Mouse (Mus musculus): ENCODE data around the gene Cx3cr1. TPM values are rescaled to one million over a fixed set of nuclear protein-coding genes. Genes with fewer than 3 reads are reported as not detected.

Gene Cx3cr1
- polyA plus RNA-seq, 1 experiment from 2014 or later = 4.5 TPM

- Histone ChIP-seq H3K27ac (no peak overlapping the region), H3K4me1 (replicated peaks; ENCODE audit: insufficient read depth, low read length) (peaks cover 24% of the 10 kb centered on the region), H3K4me2 (ENCODE audit: low read length) (no peak overlapping the region), H3K27me3 (ENCODE audit: insufficient read depth, low read length) (no peaks in the 10 kb centered on the region), H3K9me3 (replicated peaks; ENCODE audit: low read length) (no peaks in the 10 kb centered on the region), H3K9ac (ENCODE audit: low read depth, low read length) (no peak overlapping the region), H3K4me3 (replicated peaks; ENCODE audit: low read depth, low read length) (no peak overlapping the region), H3K36me3 (ENCODE audit: insufficient read depth, low read length) (peaks cover 34% of the 10 kb centered on the region)
- DNase-seq (ENCODE audit: low spot score) (no peak), ATAC-seq (replicated peaks; ENCODE audit: low FRiP score, low read depth) (no peak)
- 92% methylated on average over 23 of the region's 23 CpGs for WGBS
- no peak for TF ChIP-seq CTCF (IDR thresholded peaks at IDR 0.05; ENCODE audit: low read depth)
Measured at GRCm38 (mm10) chr9:119973281-119973680, 96.4 kb downstream of the Cx3cr1 start.

- TF ChIP-seq CTCF (IDR thresholded peaks at IDR 0.05; ENCODE audit: low read depth) = no peak
- Histone ChIP-seq H3K36me3 (ENCODE audit: insufficient read depth, low read length) (peaks cover 34% of the 10 kb centered on the region), H3K9ac (ENCODE audit: low read depth, low read length) (no peak overlapping the region), H3K4me1 (replicated peaks; ENCODE audit: insufficient read depth, low read length) (peaks cover 17% of the 10 kb centered on the region), H3K4me3 (replicated peaks; ENCODE audit: low read depth, low read length) (no peak overlapping the region), H3K9me3 (replicated peaks; ENCODE audit: low read length) (no peaks in the 10 kb centered on the region), H3K27me3 (ENCODE audit: insufficient read depth, low read length) (no peaks in the 10 kb centered on the region), H3K27ac (no peak overlapping the region), H3K4me2 (ENCODE audit: low read length) (no peak overlapping the region)
- 81% methylated on average over 12 of the region's 12 CpGs for WGBS
- ATAC-seq (replicated peaks; ENCODE audit: low FRiP score, low read depth) (no peak), DNase-seq (ENCODE audit: low spot score) (no peak)
Measured at GRCm38 (mm10) chr9:119972582-119972981, 97.1 kb downstream of the Cx3cr1 start.

- Histone ChIP-seq H3K27me3 (ENCODE audit: insufficient read depth, low read length) (no peaks in the 10 kb centered on the region), H3K9me3 (replicated peaks; ENCODE audit: low read length) (no peaks in the 10 kb centered on the region), H3K9ac (ENCODE audit: low read depth, low read length) (no peak overlapping the region), H3K27ac (no peak overlapping the region), H3K4me1 (replicated peaks; ENCODE audit: insufficient read depth, low read length) (peaks cover 13% of the 10 kb centered on the region), H3K4me2 (ENCODE audit: low read length) (no peak overlapping the region), H3K4me3 (replicated peaks; ENCODE audit: low read depth, low read length) (no peak overlapping the region), H3K36me3 (ENCODE audit: insufficient read depth, low read length) (peaks cover 34% of the 10 kb centered on the region)
- no peak for DNase-seq (ENCODE audit: low spot score)
- 93% methylated on average over 10 of the region's 10 CpGs for WGBS
- no peak for TF ChIP-seq CTCF (IDR thresholded peaks at IDR 0.05; ENCODE audit: low read depth)
- ATAC-seq (replicated peaks; ENCODE audit: low FRiP score, low read depth) = no peak
Measured at GRCm38 (mm10) chr9:119972166-119972565, 97.5 kb downstream of the Cx3cr1 start.

DNA sequence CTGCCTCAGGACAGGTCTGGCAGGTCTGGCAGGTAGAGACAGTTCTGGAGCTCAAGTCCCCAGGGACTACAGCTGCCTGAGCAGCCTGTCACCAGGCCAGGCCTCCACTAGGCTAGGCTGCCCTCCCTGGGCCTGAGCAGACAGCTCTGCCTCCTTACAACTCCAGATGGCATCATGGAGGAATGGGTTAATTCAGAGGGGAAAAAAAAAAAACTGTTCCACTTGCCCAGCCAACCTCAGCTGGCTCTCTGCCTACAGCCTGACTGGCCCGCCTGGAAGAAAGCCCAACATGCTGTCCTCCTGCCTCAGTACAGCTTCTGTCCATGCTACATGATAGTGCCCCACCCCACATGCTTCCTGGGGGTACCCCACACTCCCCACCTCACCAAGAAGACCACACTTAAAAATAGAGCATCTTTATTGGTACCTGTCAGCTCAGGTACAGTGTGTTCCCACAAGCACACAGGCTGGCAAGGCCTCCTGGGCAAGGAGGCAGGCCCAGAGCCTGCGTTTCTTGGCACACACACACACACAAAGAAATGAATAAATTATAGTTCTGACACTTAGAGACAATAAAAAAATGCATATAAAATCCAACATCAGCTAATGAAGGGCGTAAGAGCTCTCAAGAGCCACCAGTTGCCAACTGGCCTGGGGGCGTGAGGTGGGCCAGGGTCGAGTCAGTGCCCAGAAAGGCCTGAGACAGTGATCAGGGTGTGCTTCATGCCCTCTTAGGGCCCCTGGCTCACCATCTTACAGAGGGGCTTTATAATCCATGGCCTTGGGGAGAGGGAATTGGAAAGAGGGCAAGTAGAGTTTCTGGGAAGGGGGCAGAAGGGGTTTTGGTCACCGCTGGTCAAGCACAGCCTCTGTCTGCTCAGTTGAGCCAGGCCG lies 98.7 kb downstream of the Cx3cr1 start:
- ATAC-seq (replicated peaks; ENCODE audit: low FRiP score, low read depth) = peak; percentile 7; the same call in 1 of the 2 replicates
- H3K4me1 ChIP-seq (replicated peaks; ENCODE audit: insufficient read depth, low read length) = peaks cover 5% of the 10 kb centered on the region; the same call in 1 of the 2 replicates
- WGBS = 66% methylated on average over 7 of the region's 7 CpGs
- peaks cover 34% of the 10 kb centered on the region for H3K36me3 ChIP-seq (ENCODE audit: insufficient read depth, low read length)
- no peak for TF ChIP-seq CTCF (IDR thresholded peaks at IDR 0.05; ENCODE audit: low read depth)
- H3K27me3 ChIP-seq (ENCODE audit: insufficient read depth, low read length) = no peaks in the 10 kb centered on the region
- no peak overlapping the region for H3K4me3 ChIP-seq (replicated peaks; ENCODE audit: low read depth, low read length)
- no peak overlapping the region for H3K4me2 ChIP-seq (ENCODE audit: low read length)
- H3K9me3 ChIP-seq (replicated peaks; ENCODE audit: low read length) = no peaks in the 10 kb centered on the region
- no peak overlapping the region for H3K9ac ChIP-seq (ENCODE audit: low read depth, low read length)
- peak overlapping the region; percentile 54; the same call in 1 of the 2 replicates for H3K27ac ChIP-seq
- no peak for DNase-seq (ENCODE audit: low spot score)

DNA sequence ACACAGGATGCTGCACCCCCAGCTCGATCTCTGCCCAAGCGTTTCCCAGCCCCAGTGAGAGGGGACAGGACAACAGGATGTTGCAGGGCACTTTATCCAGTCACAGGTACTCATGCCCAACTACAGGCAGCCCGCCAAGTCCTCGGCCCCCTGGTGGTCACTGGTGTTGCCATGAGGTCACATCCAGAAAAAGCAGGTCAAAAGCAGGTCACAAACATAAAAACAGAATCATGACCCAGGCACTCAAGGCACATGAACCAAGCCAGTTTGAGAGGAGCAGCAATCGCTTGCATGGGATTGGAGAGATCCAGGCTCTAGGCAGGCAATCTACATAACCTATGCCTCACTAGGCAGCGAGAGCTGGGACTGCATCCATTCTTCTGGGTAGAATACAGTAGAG lies 99.5 kb downstream of the Cx3cr1 start:
- 0 out of 2 replicates have a peak, but pooled peaks have one; percentile 12 for ATAC-seq (replicated peaks; ENCODE audit: low FRiP score, low read depth)
- 33% methylated on average over 6 of the region's 6 CpGs for WGBS

DNA sequence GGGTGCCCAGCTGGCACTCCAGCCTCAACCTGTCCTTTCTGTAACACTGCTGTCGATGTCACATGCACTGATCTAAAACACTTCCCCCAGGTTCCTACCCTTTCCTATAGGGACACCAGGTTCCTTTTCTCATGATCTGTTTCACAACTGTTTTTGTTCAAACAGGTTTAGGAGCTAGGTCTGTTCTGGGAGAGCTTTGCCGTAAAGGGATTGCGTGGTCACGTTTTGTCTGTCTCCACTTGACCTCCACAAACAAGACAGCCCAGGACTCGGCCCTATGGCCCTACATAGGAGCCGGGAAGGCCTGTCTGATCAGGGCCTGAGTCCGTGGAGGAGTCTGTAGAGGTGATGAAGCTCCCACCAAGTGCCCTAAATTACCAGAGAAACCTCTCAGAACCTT lies 99.9 kb downstream of the Cx3cr1 start:
- Histone ChIP-seq H3K27me3 (ENCODE audit: insufficient read depth, low read length) (no peaks in the 10 kb centered on the region), H3K9me3 (replicated peaks; ENCODE audit: low read length) (no peaks in the 10 kb centered on the region), H3K4me2 (ENCODE audit: low read length) (no peak overlapping the region), H3K4me3 (replicated peaks; ENCODE audit: low read depth, low read length) (no peak overlapping the region), H3K4me1 (replicated peaks; ENCODE audit: insufficient read depth, low read length) (peaks cover 5% of the 10 kb centered on the region; the same call in 1 of the 2 replicates), H3K36me3 (ENCODE audit: insufficient read depth, low read length) (peaks cover 34% of the 10 kb centered on the region), H3K9ac (ENCODE audit: low read depth, low read length) (no peak overlapping the region), H3K27ac (no peak overlapping the region)
- DNase-seq (ENCODE audit: low spot score) (no peak), ATAC-seq (replicated peaks; ENCODE audit: low FRiP score, low read depth) (no peak)
- 71% methylated on average over 7 of the region's 7 CpGs for WGBS
- TF ChIP-seq CTCF (IDR thresholded peaks at IDR 0.05; ENCODE audit: low read depth) = no peak

More for the DNA sequence above, 99.5 kb downstream of the Cx3cr1 start:
- Histone ChIP-seq H3K36me3 (ENCODE audit: insufficient read depth, low read length) (peaks cover 34% of the 10 kb centered on the region), H3K9ac (ENCODE audit: low read depth, low read length) (no peak overlapping the region), H3K9me3 (replicated peaks; ENCODE audit: low read length) (no peaks in the 10 kb centered on the region), H3K4me1 (replicated peaks; ENCODE audit: insufficient read depth, low read length) (peaks cover 5% of the 10 kb centered on the region; the same call in 1 of the 2 replicates), H3K4me3 (replicated peaks; ENCODE audit: low read depth, low read length) (no peak overlapping the region), H3K27me3 (ENCODE audit: insufficient read depth, low read length) (no peaks in the 10 kb centered on the region), H3K4me2 (ENCODE audit: low read length) (no peak overlapping the region), H3K27ac (no peak overlapping the region)
- peak; percentile 70 for TF ChIP-seq CTCF (IDR thresholded peaks at IDR 0.05; ENCODE audit: low read depth)
- peak; percentile 39 for DNase-seq (ENCODE audit: low spot score)

All from kidney, postnatal 0 days (tissue).